Comparison of ENCODE assay signal across 30 mouse cellular contexts in genomic region chr2:32551236-32551635, GRCm38 (mm10). TPM values are rescaled to one million over a fixed set of nuclear protein-coding genes. Genes with fewer than 3 reads are reported as not detected.
DNase-seq lines count a peak whose midpoint lies in the region; ATAC-seq and TF ChIP-seq lines count a peak whose summit lies in the region.
"Had no signal": no experiment of that assay in that cellular context is flagged by ENCODE, and none has a peak within 500 bp of the region (broad histone marks: within the 10 kb centered on the region; RNA-seq: fewer than 3 reads in every experiment).

No protein-coding gene starts in this region.

- no peaks in the 10 kb centered on the region for H3K36me3 ChIP-seq in intestine, embryonic 15.5 days
- no peaks in the 10 kb centered on the region for H3K36me3 ChIP-seq in stomach, embryonic 16.5 days (ENCODE audit: control insufficient read depth, insufficient read depth, low read length)
- H3K36me3 ChIP-seq: heart, embryonic 10.5 days; hindbrain, embryonic 15.5 days had no signal

- H3K27ac ChIP-seq in gastrocnemius, adult 2 months, result 0 out of 2 replicates have a peak overlapping the region, but pooled peaks have one; percentile 20
- peak overlapping the region; percentile 25; the same call in 1 of the 2 replicates for H3K27ac ChIP-seq in layer of hippocampus, adult 2 months
- peak overlapping the region; percentile 23; the same call in 1 of the 2 replicates for H3K27ac ChIP-seq in intestine, embryonic 15.5 days
- no peak overlapping the region for H3K27ac ChIP-seq in stomach, embryonic 16.5 days (ENCODE audit: low read length)
- H3K27ac ChIP-seq: heart, adult 2 months; heart, embryonic 10.5 days; heart, embryonic 13.5 days; hindbrain, embryonic 15.5 days had no signal

- intact Hi-C loops in gastrocnemius, adult 2 months (cut with DNase I), result no loop called here
- intact Hi-C loops in gastrocnemius, postnatal 14 days (cut with DNase I; ENCODE audit: low total_unique reads), result no loop called here

- 62% methylated on average over 5 of the region's 5 CpGs for WGBS in intestine, embryonic 15.5 days
- WGBS in stomach, embryonic 16.5 days, result 66% methylated on average over 5 of the region's 5 CpGs

- H3K4me3 ChIP-seq in gastrocnemius, adult 2 months, result no peak overlapping the region
- no peak overlapping the region for H3K4me3 ChIP-seq in layer of hippocampus, adult 2 months
- no peak overlapping the region for H3K4me3 ChIP-seq in intestine, embryonic 15.5 days (replicated peaks)
- H3K4me3 ChIP-seq in stomach, embryonic 16.5 days (replicated peaks; ENCODE audit: low read length), result no peak overlapping the region
- H3K4me3 ChIP-seq: heart, adult 2 months; heart, embryonic 10.5 days; heart, embryonic 13.5 days; hindbrain, embryonic 15.5 days had no signal

- no peak overlapping the region for H3K4me2 ChIP-seq in intestine, embryonic 15.5 days (replicated peaks)
- no peak overlapping the region for H3K4me2 ChIP-seq in stomach, embryonic 16.5 days (ENCODE audit: low read depth, low read length)
- H3K4me2 ChIP-seq: heart, embryonic 13.5 days; hindbrain, embryonic 15.5 days had no signal

- no peaks in the 10 kb centered on the region for H3K9me3 ChIP-seq in intestine, embryonic 15.5 days
- H3K9me3 ChIP-seq in stomach, embryonic 16.5 days (replicated peaks; ENCODE audit: control insufficient read depth, low read length), result no peaks in the 10 kb centered on the region
- H3K9me3 ChIP-seq: G1E; heart, embryonic 10.5 days; heart, embryonic 13.5 days; hindbrain, embryonic 15.5 days had no signal

- DNase-seq in gastrocnemius, adult 2 months, result no peak
- no peak for DNase-seq in gastrocnemius, postnatal 14 days
- DNase-seq in layer of hippocampus, adult 2 months (ENCODE audit: low spot score in 2 of 2), result no peak
- DNase-seq in layer of hippocampus, adult 18-20 months (ENCODE audit: low spot score in 2 of 2), result no peak
- no peak for DNase-seq in kidney, postnatal 36 days
- no peak for DNase-seq in kidney, adult 11 months
- DNase-seq: adrenal gland, postnatal 10 days; B cell, adult 2 months; cerebellum, adult 11 months; cerebellum, adult 9-11 months; forebrain, postnatal 0 days; gastrocnemius, postnatal 36 days; heart, adult 2 months; heart, postnatal 14 days; heart, postnatal 4 days had no signal

- peaks cover 37% of the 10 kb centered on the region for H3K4me1 ChIP-seq in intestine, embryonic 15.5 days (replicated peaks)
- H3K4me1 ChIP-seq in stomach, embryonic 16.5 days (ENCODE audit: control insufficient read depth, insufficient read depth, low read length), result peaks cover 49% of the 10 kb centered on the region

- peak; percentile 50 for ATAC-seq in intestine, embryonic 15.5 days
- ATAC-seq in stomach, embryonic 16.5 days (ENCODE audit: insufficient read depth, low FRiP score), result no peak
- ATAC-seq: forebrain, embryonic 14.5 days; forebrain, postnatal 0 days; Patski had no signal

- H3K9ac ChIP-seq in intestine, embryonic 15.5 days, result no peak overlapping the region
- H3K9ac ChIP-seq in stomach, embryonic 16.5 days (ENCODE audit: low read length), result peak overlapping the region; percentile 32; the same call in 1 of the 2 replicates
- H3K9ac ChIP-seq: forebrain, postnatal 0 days; heart, embryonic 13.5 days; hindbrain, embryonic 15.5 days had no signal

- no peaks in the 10 kb centered on the region for H3K27me3 ChIP-seq in intestine, embryonic 15.5 days (replicated peaks)
- H3K27me3 ChIP-seq in stomach, embryonic 16.5 days (ENCODE audit: control insufficient read depth, insufficient read depth, low read length), result no peaks in the 10 kb centered on the region
- H3K27me3 ChIP-seq: CH12.LX; heart, embryonic 13.5 days; hindbrain, embryonic 15.5 days; Patski had no signal

- TF ChIP-seq CTCF in gastrocnemius, adult 2 months (IDR thresholded peaks at IDR 0.05), result no peak
- TF ChIP-seq CTCF in layer of hippocampus, adult 2 months (conservative IDR thresholded peaks at IDR 0.05), result no peak

RNA-seq across cellular contexts. Expression of gene Fam102a, which starts 16.1 kb away (rescaled TPM):
- 1 to 10 TPM; 1.8 to 3.1 TPM for total RNA-seq in gastrocnemius, adult 2 months (2021)
- total RNA-seq in gastrocnemius, postnatal 14 days (2021), result 1 to 10 TPM; 3.5 to 4.2 TPM
- 10 to 100 TPM; 77.1 TPM for total RNA-seq in layer of hippocampus, adult 2 months (2021)
- 10 to 100 TPM; 76.0 to 77.2 TPM for total RNA-seq in layer of hippocampus, adult 18-20 months (2021)
- 9.7 and 9.8 TPM in 2 replicates for polyA plus RNA-seq in intestine, embryonic 15.5 days (2015; fragmentation: Nextera tagmentation; extraction: Ambion mirVana)
- 11.4 and 12.8 TPM in 2 replicates for polyA plus RNA-seq in stomach, embryonic 16.5 days (2015; fragmentation: Nextera tagmentation; extraction: Ambion mirVana)

RNA-seq across cellular contexts. Expression of gene Dpm2, which starts 19.4 kb away (rescaled TPM):
- 10 to 100 TPM; 11.1 to 14.1 TPM for total RNA-seq in gastrocnemius, adult 2 months (2021)
- total RNA-seq in gastrocnemius, postnatal 14 days (2021), result 10 to 100 TPM; 17.6 to 17.8 TPM
- 10 to 100 TPM; 77.6 to 84.0 TPM for total RNA-seq in layer of hippocampus, adult 2 months (2021)
- total RNA-seq in layer of hippocampus, adult 18-20 months (2021), result 10 to 100 TPM; 78.9 to 81.8 TPM
- 115 and 121 TPM in 2 replicates for polyA plus RNA-seq in intestine, embryonic 15.5 days (2015; fragmentation: Nextera tagmentation; extraction: Ambion mirVana)
- 104 and 106 TPM in 2 replicates for polyA plus RNA-seq in stomach, embryonic 16.5 days (2015; fragmentation: Nextera tagmentation; extraction: Ambion mirVana)

RNA-seq across cellular contexts. Expression of gene Pip5kl1, which starts 23.4 kb away (rescaled TPM):
- total RNA-seq in gastrocnemius, adult 2 months (2021), result not detected
- total RNA-seq in gastrocnemius, postnatal 14 days (2021), result not detected
- 1 to 10 TPM; 4.4 to 5.0 TPM for total RNA-seq in layer of hippocampus, adult 2 months (2021)
- total RNA-seq in layer of hippocampus, adult 18-20 months (2021), result 1 to 10 TPM; 3.3 to 3.5 TPM
- 0.56 and 0.69 TPM in 2 replicates for polyA plus RNA-seq in intestine, embryonic 15.5 days (2015; fragmentation: Nextera tagmentation; extraction: Ambion mirVana)
- polyA plus RNA-seq in stomach, embryonic 16.5 days (2015; fragmentation: Nextera tagmentation; extraction: Ambion mirVana), result 0.56 and 0.67 TPM in 2 replicates
- total RNA-seq: adrenal gland, adult 18-20 months; adrenal gland, postnatal 10 days; common myeloid progenitor, adult 5-6 weeks; gastrocnemius, adult 8-10 months; gastrocnemius, postnatal 36 days; granulocyte monocyte progenitor cell, adult 5-6 weeks; heart, adult 2 months; heart, postnatal 14 days had no signal
- polyA plus RNA-seq: heart, embryonic 13.5 days had no signal

RNA-seq across cellular contexts. Expression of gene 9430097D07Rik, which starts 24.2 kb away (rescaled TPM):
- total RNA-seq in gastrocnemius, adult 2 months (2021), result not detected
- total RNA-seq in gastrocnemius, postnatal 14 days (2021), result not detected
- total RNA-seq in layer of hippocampus, adult 2 months (2021), result under 1 TPM in 1 of 2 experiments, not detected in 1; 0.71 TPM
- under 1 TPM; 0.20 to 0.43 TPM for total RNA-seq in layer of hippocampus, adult 18-20 months (2021)
- not detected in 2 replicates for polyA plus RNA-seq in intestine, embryonic 15.5 days (2015; fragmentation: Nextera tagmentation; extraction: Ambion mirVana)
- polyA plus RNA-seq in stomach, embryonic 16.5 days (2015; fragmentation: Nextera tagmentation; extraction: Ambion mirVana), result 0.10 and 0.15 TPM in 2 replicates
- total RNA-seq: adrenal gland, adult 18-20 months; adrenal gland, postnatal 10 days; adrenal gland, postnatal 4 days; CH12.LX; common myeloid progenitor, adult 5-6 weeks; gastrocnemius, adult 8-10 months; gastrocnemius, postnatal 36 days; granulocyte monocyte progenitor cell, adult 5-6 weeks; heart, adult 2 months; heart, postnatal 14 days; heart, postnatal 4 days had no signal
- polyA plus RNA-seq: G1E; heart, adult 2 months; heart, embryonic 16.5 days had no signal

RNA-seq across cellular contexts. Expression of gene St6galnac4, which starts 35.7 kb away (rescaled TPM):
- total RNA-seq in gastrocnemius, adult 2 months (2021), result 10 to 100 TPM in 1 of 2 experiments, 1 to 10 TPM in 1; 8.7 to 21.6 TPM
- total RNA-seq in gastrocnemius, postnatal 14 days (2021), result 10 to 100 TPM; 25.6 to 26.3 TPM
- total RNA-seq in layer of hippocampus, adult 2 months (2021), result 10 to 100 TPM; 36.4 to 40.0 TPM
- total RNA-seq in layer of hippocampus, adult 18-20 months (2021), result 10 to 100 TPM; 40.4 to 44.8 TPM
- 16.4 and 18.8 TPM in 2 replicates for polyA plus RNA-seq in intestine, embryonic 15.5 days (2015; fragmentation: Nextera tagmentation; extraction: Ambion mirVana)
- 19.8 and 22.9 TPM in 2 replicates for polyA plus RNA-seq in stomach, embryonic 16.5 days (2015; fragmentation: Nextera tagmentation; extraction: Ambion mirVana)

Comparison
In these comparisons a context has a peak if more than half of its experiments do, and no peak if none do; other contexts are left out.
1. RNA of gene Fam102a, which starts 16.1 kb away (total RNA-seq): 76.0 to 77.2 TPM in layer of hippocampus, adult 18-20 months and 77.1 TPM in layer of hippocampus, adult 2 months; 3.5 to 4.2 TPM in gastrocnemius, postnatal 14 days and 1.8 to 3.1 TPM in gastrocnemius, adult 2 months; every median in the first group is over 10 times any median in the second.
2. RNA of gene Dpm2, which starts 19.4 kb away (total RNA-seq): 77.6 to 84.0 TPM in layer of hippocampus, adult 2 months and 78.9 to 81.8 TPM in layer of hippocampus, adult 18-20 months; 17.6 to 17.8 TPM in gastrocnemius, postnatal 14 days and 11.1 to 14.1 TPM in gastrocnemius, adult 2 months; every median in the first group is over 4 times any median in the second.